Mouse (Mus musculus) midbrain, postnatal 0 days (tissue): ENCODE measurements around the gene Gm42417. TPM values are rescaled to one million over a fixed set of nuclear protein-coding genes. Genes with fewer than 3 reads are reported as not detected.

Source experiments
- ATAC-seq: fragments of 200-750 bp; cut with Nextera tagmentation; 2 replicates; pipeline ENCODE4 v1.8.0; 2017; ENCODE audit warnings: moderate number of reproducible peaks, mild to moderate bottlenecking, moderate TSS enrichment, moderate library complexity; ENCODE audit not compliant: low FRiP score
- DNase-seq: peaks from one replicate; pipeline ENCODE4 v3.0.0-alpha.2; 2015; ENCODE audit warnings: low spot score
- H3K27ac ChIP-seq: fragments of 300-500 bp; sonication (generic); 2 replicates; pipeline ENCODE4 v1.5.1; 2014; ENCODE audit warnings: low read depth, mild to moderate bottlenecking, low read length, mixed read lengths
- H3K27me3 ChIP-seq: fragments of 300-500 bp; sonication (generic); 2 replicates; pipeline ENCODE4 v1.6.1; 2014; ENCODE audit warnings: low read length, control low read depth, mixed read lengths; ENCODE audit not compliant: insufficient read depth
- H3K36me3 ChIP-seq: fragments of 300-500 bp; sonication (generic); 2 replicates; pipeline ENCODE4 v1.6.1; 2014; ENCODE audit warnings: low read length, control low read depth, mixed read lengths; ENCODE audit not compliant: insufficient read depth
- H3K4me1 ChIP-seq: fragments of 300-500 bp; sonication (generic); 2 replicates; pipeline ENCODE4 v1.6.1; 2014; ENCODE audit warnings: mild to moderate bottlenecking, control low read depth, antibody characterized with exemption, low read length, mixed read lengths; ENCODE audit not compliant: insufficient read depth
- H3K4me2 ChIP-seq: fragments of 300-500 bp; sonication (generic); 2 replicates; pipeline ENCODE4 v1.6.1; 2014; ENCODE audit warnings: low read depth, mild to moderate bottlenecking, low read length, mixed read lengths; ENCODE audit not compliant: poor library complexity, severe bottlenecking
- H3K4me3 ChIP-seq: fragments of 300-500 bp; sonication (generic); 2 replicates; pipeline ENCODE4 v1.5.1; 2014; ENCODE audit warnings: low read depth, mild to moderate bottlenecking, low read length, moderate library complexity
- H3K9ac ChIP-seq: fragments of 300-500 bp; sonication (generic); replicated peaks from 2 replicates; pipeline ENCODE4 v1.6.1; 2014; ENCODE audit warnings: mild to moderate bottlenecking, low read length, moderate library complexity, mixed read lengths; ENCODE audit not compliant: poor library complexity, severe bottlenecking
- H3K9me3 ChIP-seq: fragments of 300-500 bp; sonication (generic); 2 replicates; pipeline ENCODE4 v1.6.1; 2016; ENCODE audit warnings: low read length, control low read depth
- CTCF ChIP-seq: IDR thresholded peaks from 2 replicates; pipeline ENCODE4 v1.5.1; 2016; ENCODE audit warnings: antibody characterized with exemption, mild to moderate bottlenecking
- WGBS: fragments of 180-500 bp; shearing (Covaris S2); extraction: QIAGEN DNeasy Blood & Tissue Kit; methylation state at CpG from one replicate; pipeline ENCODE4 v1.1.7; 2014; 5-methylcytosine and 5-hydroxymethylcytosine counted together
- polyA plus RNA-seq: library from polyadenylated mRNA; unstranded; fragments of >200 nt; fragmentation: Nextera tagmentation; extraction: Ambion mirVana; gene quantifications from 2 replicates; pipeline ENCODE4 v1.2.1, GENCODE M21; 2015
- total RNA-seq: library from RNA; depleted of rRNA; stranded (reverse); fragments of >200 nt; gene quantifications from 2 replicates; pipeline ENCODE4 v1.2.3, GENCODE M21; 2014

Gm42417 gene
- total and polyA plus RNA-seq, 2 experiments from 2014 or later = 0.42 TPM; not detected in 1

- no peak for ATAC-seq
- H3K4me3 ChIP-seq = peak overlapping the region; percentile 63
- peaks cover 38% of the 10 kb centered on the region for H3K36me3 ChIP-seq
- no peaks in the 10 kb centered on the region for H3K9me3 ChIP-seq
- peaks cover 4% of the 10 kb centered on the region; the same call in 1 of the 2 replicates for H3K4me1 ChIP-seq
- H3K27me3 ChIP-seq = no peaks in the 10 kb centered on the region
- WGBS = 66% methylated on average over 19 of the region's 19 CpGs
- DNase-seq = peak; percentile 22
- peak overlapping the region; percentile 78 for H3K9ac ChIP-seq
- peak overlapping the region; percentile 74 for H3K4me2 ChIP-seq
- TF ChIP-seq CTCF = 0 out of 2 replicates have a peak, but pooled peaks have one; percentile 19
- H3K27ac ChIP-seq = peak overlapping the region; percentile 76; the same call in 1 of the 2 replicates
Measured at GRCm38 (mm10) chr1:36545845-36546600, 6.8 kb upstream of the Gm42417 start.

GRCm38 (mm10) chr1:36545382-36545781 lies 6.2 kb upstream of the Gm42417 start:
- Histone ChIP-seq H3K4me1 (peaks cover 4% of the 10 kb centered on the region; the same call in 1 of the 2 replicates), H3K4me3 (no peak overlapping the region), H3K27ac (no peak overlapping the region), H3K4me2 (no peak overlapping the region), H3K9ac (no peak overlapping the region), H3K36me3 (peaks cover 37% of the 10 kb centered on the region), H3K9me3 (no peaks in the 10 kb centered on the region), H3K27me3 (no peaks in the 10 kb centered on the region)
- TF ChIP-seq CTCF = no peak
- ATAC-seq (no peak), DNase-seq (no peak)
- whole genome bisulfite sequencing = 87% methylated on average over 2 of the region's 2 CpGs

- H3K9ac ChIP-seq = no peak overlapping the region
- no peak overlapping the region for H3K27ac ChIP-seq
- DNase-seq = no peak
- H3K4me1 ChIP-seq = peaks cover 4% of the 10 kb centered on the region; the same call in 1 of the 2 replicates
- TF ChIP-seq CTCF = no peak
- H3K4me3 ChIP-seq = no peak overlapping the region
- no peaks in the 10 kb centered on the region for H3K27me3 ChIP-seq
- H3K4me2 ChIP-seq = no peak overlapping the region
- peaks cover 36% of the 10 kb centered on the region for H3K36me3 ChIP-seq
- ATAC-seq = no peak
- no peaks in the 10 kb centered on the region for H3K9me3 ChIP-seq
- WGBS = 91% methylated on average over 9 of the region's 9 CpGs
Measured at GRCm38 (mm10) chr1:36542925-36543324, 3.7 kb upstream of the Gm42417 start.

- peaks cover 40% of the 10 kb centered on the region for H3K36me3 ChIP-seq
- DNase-seq (no peak), ATAC-seq (no peak)
- H3K4me2 ChIP-seq = no peak overlapping the region
- no peaks in the 10 kb centered on the region for H3K27me3 ChIP-seq
- H3K9me3 ChIP-seq = no peaks in the 10 kb centered on the region
- H3K4me1 ChIP-seq = peaks cover 4% of the 10 kb centered on the region; the same call in 1 of the 2 replicates
- H3K9ac ChIP-seq = no peak overlapping the region
- WGBS = 94% methylated on average over 16 of the region's 16 CpGs
- TF ChIP-seq CTCF = no peak
- H3K4me3 ChIP-seq = no peak overlapping the region
- no peak overlapping the region for H3K27ac ChIP-seq
Measured at GRCm38 (mm10) chr1:36541844-36542243, 2.6 kb upstream of the Gm42417 start.

- Histone ChIP-seq H3K36me3 (peaks cover 40% of the 10 kb centered on the region), H3K27ac (no peak overlapping the region), H3K4me3 (no peak overlapping the region), H3K9ac (no peak overlapping the region), H3K27me3 (no peaks in the 10 kb centered on the region), H3K4me2 (no peak overlapping the region), H3K4me1 (no peaks in the 10 kb centered on the region; the same call in 1 of the 2 replicates), H3K9me3 (no peaks in the 10 kb centered on the region)
- 95% methylated on average over 12 of the region's 12 CpGs for WGBS
- DNase-seq = no peak
- no peak for ATAC-seq
- no peak for TF ChIP-seq CTCF
Measured at GRCm38 (mm10) chr1:36540807-36541206, 1.6 kb upstream of the Gm42417 start.

GRCm38 (mm10) chr1:36540132-36540531 lies 903 bp upstream of the Gm42417 start:
- DNase-seq = no peak
- H3K9me3 ChIP-seq = no peaks in the 10 kb centered on the region
- no peaks in the 10 kb centered on the region for H3K4me1 ChIP-seq
- no peak overlapping the region for H3K9ac ChIP-seq
- ATAC-seq = no peak
- H3K4me3 ChIP-seq = no peak overlapping the region
- no peak for TF ChIP-seq CTCF
- H3K36me3 ChIP-seq = peaks cover 40% of the 10 kb centered on the region
- 92% methylated on average over 11 of the region's 11 CpGs for WGBS
- no peaks in the 10 kb centered on the region for H3K27me3 ChIP-seq
- no peak overlapping the region for H3K4me2 ChIP-seq
- no peak overlapping the region for H3K27ac ChIP-seq
